Mouse (Mus musculus): Measurements from ENCODE around the gene Fmo2. TPM values are rescaled to one million over a fixed set of nuclear protein-coding genes. Genes with fewer than 3 reads are reported as not detected.
A peak's percentile ranks its signal among the peaks of the same experiment; 100 is the strongest.

Gene Fmo2
- polyA plus RNA-seq, 1 experiment from 2014 or later: 6.4 TPM

GRCm38 (mm10) chr1:162932386-162932785, 33.9 kb upstream of the Fmo2 start:
- no peak overlapping the region for H3K27ac ChIP-seq (ENCODE audit: low read length)
- no peak overlapping the region for H3K9ac ChIP-seq (ENCODE audit: low read length)
- ATAC-seq (replicated peaks; ENCODE audit: extremely low read depth, insufficient read depth, low FRiP score): no peak
- H3K9me3 ChIP-seq (replicated peaks; ENCODE audit: control insufficient read depth, low read length): no peaks in the 10 kb centered on the region
- 72% methylated on average over 4 of the region's 4 CpGs for WGBS
- no peaks in the 10 kb centered on the region for H3K4me1 ChIP-seq (ENCODE audit: control insufficient read depth, insufficient read depth, low read length)
- H3K4me3 ChIP-seq (ENCODE audit: low read length): no peak overlapping the region
- no peak overlapping the region for H3K4me2 ChIP-seq (ENCODE audit: low read depth, low read length)
- H3K27me3 ChIP-seq (ENCODE audit: control insufficient read depth, insufficient read depth, low read length): no peaks in the 10 kb centered on the region
- no peaks in the 10 kb centered on the region for H3K36me3 ChIP-seq (ENCODE audit: control insufficient read depth, insufficient read depth)

- 0 out of 2 replicates have a peak overlapping the region, but pooled peaks have one; percentile 15 for H3K27ac ChIP-seq (ENCODE audit: low read length)
- H3K9me3 ChIP-seq (replicated peaks; ENCODE audit: control insufficient read depth, low read length): no peaks in the 10 kb centered on the region
- no peaks in the 10 kb centered on the region for H3K4me1 ChIP-seq (ENCODE audit: control insufficient read depth, insufficient read depth, low read length)
- H3K4me2 ChIP-seq (ENCODE audit: low read depth, low read length): no peak overlapping the region
- H3K9ac ChIP-seq (ENCODE audit: low read length): no peak overlapping the region
- H3K27me3 ChIP-seq (ENCODE audit: control insufficient read depth, insufficient read depth, low read length): no peaks in the 10 kb centered on the region
- no peak overlapping the region for H3K4me3 ChIP-seq (ENCODE audit: low read length)
- no peaks in the 10 kb centered on the region for H3K36me3 ChIP-seq (ENCODE audit: control insufficient read depth, insufficient read depth)
- WGBS: 81% methylated on average over 5 of the region's 5 CpGs
- no peak for ATAC-seq (replicated peaks; ENCODE audit: extremely low read depth, insufficient read depth, low FRiP score)
Measured at GRCm38 (mm10) chr1:162931880-162932279, 33.4 kb upstream of the Fmo2 start.

GRCm38 (mm10) chr1:162931310-162931875, 32.9 kb upstream of the Fmo2 start:
- 62% methylated on average over 4 of the region's 4 CpGs for whole genome bisulfite sequencing
- no peak overlapping the region for H3K4me3 ChIP-seq (ENCODE audit: low read length)
- H3K9ac ChIP-seq (ENCODE audit: low read length): no peak overlapping the region
- H3K36me3 ChIP-seq (ENCODE audit: control insufficient read depth, insufficient read depth): no peaks in the 10 kb centered on the region
- H3K9me3 ChIP-seq (replicated peaks; ENCODE audit: control insufficient read depth, low read length): no peaks in the 10 kb centered on the region
- H3K27me3 ChIP-seq (ENCODE audit: control insufficient read depth, insufficient read depth, low read length): no peaks in the 10 kb centered on the region
- 0 out of 2 replicates have a peak, but pooled peaks have one; percentile 28 for ATAC-seq (replicated peaks; ENCODE audit: extremely low read depth, insufficient read depth, low FRiP score)
- H3K27ac ChIP-seq (ENCODE audit: low read length): 0 out of 2 replicates have a peak overlapping the region, but pooled peaks have one; percentile 15
- no peaks in the 10 kb centered on the region for H3K4me1 ChIP-seq (ENCODE audit: control insufficient read depth, insufficient read depth, low read length)
- H3K4me2 ChIP-seq (ENCODE audit: low read depth, low read length): no peak overlapping the region

GRCm38 (mm10) chr1:162930631-162931030, 32.1 kb upstream of the Fmo2 start:
- Histone ChIP-seq H3K36me3 (ENCODE audit: control insufficient read depth, insufficient read depth) (no peaks in the 10 kb centered on the region), H3K27me3 (ENCODE audit: control insufficient read depth, insufficient read depth, low read length) (no peaks in the 10 kb centered on the region), H3K9me3 (replicated peaks; ENCODE audit: control insufficient read depth, low read length) (no peaks in the 10 kb centered on the region), H3K9ac (ENCODE audit: low read length) (no peak overlapping the region), H3K4me1 (ENCODE audit: control insufficient read depth, insufficient read depth, low read length) (no peaks in the 10 kb centered on the region), H3K4me3 (ENCODE audit: low read length) (no peak overlapping the region), H3K27ac (ENCODE audit: low read length) (no peak overlapping the region), H3K4me2 (ENCODE audit: low read depth, low read length) (no peak overlapping the region)
- no peak for ATAC-seq (replicated peaks; ENCODE audit: extremely low read depth, insufficient read depth, low FRiP score)
- 40% methylated on average over 2 of the region's 2 CpGs for WGBS

GRCm38 (mm10) chr1:162929146-162929545, 30.6 kb upstream of the Fmo2 start:
- Histone ChIP-seq H3K27me3 (ENCODE audit: control insufficient read depth, insufficient read depth, low read length) (no peaks in the 10 kb centered on the region), H3K4me1 (ENCODE audit: control insufficient read depth, insufficient read depth, low read length) (no peaks in the 10 kb centered on the region), H3K36me3 (ENCODE audit: control insufficient read depth, insufficient read depth) (no peaks in the 10 kb centered on the region), H3K4me2 (ENCODE audit: low read depth, low read length) (no peak overlapping the region), H3K4me3 (ENCODE audit: low read length) (no peak overlapping the region), H3K9ac (ENCODE audit: low read length) (no peak overlapping the region), H3K27ac (ENCODE audit: low read length) (no peak overlapping the region), H3K9me3 (replicated peaks; ENCODE audit: control insufficient read depth, low read length) (no peaks in the 10 kb centered on the region)
- 73% methylated on average over 3 of the region's 3 CpGs for WGBS
- no peak for ATAC-seq (replicated peaks; ENCODE audit: extremely low read depth, insufficient read depth, low FRiP score)

- Histone ChIP-seq H3K9me3 (replicated peaks; ENCODE audit: control insufficient read depth, low read length) (no peaks in the 10 kb centered on the region), H3K4me3 (ENCODE audit: low read length) (no peak overlapping the region), H3K27me3 (ENCODE audit: control insufficient read depth, insufficient read depth, low read length) (no peaks in the 10 kb centered on the region), H3K4me1 (ENCODE audit: control insufficient read depth, insufficient read depth, low read length) (no peaks in the 10 kb centered on the region), H3K27ac (ENCODE audit: low read length) (no peak overlapping the region), H3K9ac (ENCODE audit: low read length) (no peak overlapping the region), H3K36me3 (ENCODE audit: control insufficient read depth, insufficient read depth) (no peaks in the 10 kb centered on the region), H3K4me2 (ENCODE audit: low read depth, low read length) (no peak overlapping the region)
- 67% methylated on average over 1 of the region's 1 CpGs for WGBS
- no peak for ATAC-seq (replicated peaks; ENCODE audit: extremely low read depth, insufficient read depth, low FRiP score)
Measured at GRCm38 (mm10) chr1:162925121-162925520, 26.6 kb upstream of the Fmo2 start.

GRCm38 (mm10) chr1:162916661-162917060, 18.1 kb upstream of the Fmo2 start:
- Histone ChIP-seq H3K9ac (ENCODE audit: low read length) (no peak overlapping the region), H3K4me3 (ENCODE audit: low read length) (no peak overlapping the region), H3K36me3 (ENCODE audit: control insufficient read depth, insufficient read depth) (no peaks in the 10 kb centered on the region), H3K9me3 (replicated peaks; ENCODE audit: control insufficient read depth, low read length) (no peaks in the 10 kb centered on the region), H3K27ac (ENCODE audit: low read length) (no peak overlapping the region), H3K4me2 (ENCODE audit: low read depth, low read length) (no peak overlapping the region), H3K27me3 (ENCODE audit: control insufficient read depth, insufficient read depth, low read length) (no peaks in the 10 kb centered on the region), H3K4me1 (ENCODE audit: control insufficient read depth, insufficient read depth, low read length) (no peaks in the 10 kb centered on the region)
- 70% methylated on average over 8 of the region's 8 CpGs for WGBS
- no peak for ATAC-seq (replicated peaks; ENCODE audit: extremely low read depth, insufficient read depth, low FRiP score)

- Histone ChIP-seq H3K4me3 (ENCODE audit: low read length) (no peak overlapping the region), H3K27ac (ENCODE audit: low read length) (no peak overlapping the region), H3K36me3 (ENCODE audit: control insufficient read depth, insufficient read depth) (no peaks in the 10 kb centered on the region), H3K9me3 (replicated peaks; ENCODE audit: control insufficient read depth, low read length) (no peaks in the 10 kb centered on the region), H3K9ac (ENCODE audit: low read length) (no peak overlapping the region), H3K27me3 (ENCODE audit: control insufficient read depth, insufficient read depth, low read length) (no peaks in the 10 kb centered on the region), H3K4me1 (ENCODE audit: control insufficient read depth, insufficient read depth, low read length) (no peaks in the 10 kb centered on the region), H3K4me2 (ENCODE audit: low read depth, low read length) (no peak overlapping the region)
- 76% methylated on average over 4 of the region's 4 CpGs for WGBS
- no peak for ATAC-seq (replicated peaks; ENCODE audit: extremely low read depth, insufficient read depth, low FRiP score)
Measured at GRCm38 (mm10) chr1:162914932-162915556, 16.5 kb upstream of the Fmo2 start.

GRCm38 (mm10) chr1:162912085-162912484, 13.6 kb upstream of the Fmo2 start:
- Histone ChIP-seq H3K9me3 (replicated peaks; ENCODE audit: control insufficient read depth, low read length) (no peaks in the 10 kb centered on the region), H3K9ac (ENCODE audit: low read length) (no peak overlapping the region), H3K4me3 (ENCODE audit: low read length) (no peak overlapping the region), H3K36me3 (ENCODE audit: control insufficient read depth, insufficient read depth) (no peaks in the 10 kb centered on the region), H3K4me1 (ENCODE audit: control insufficient read depth, insufficient read depth, low read length) (no peaks in the 10 kb centered on the region), H3K4me2 (ENCODE audit: low read depth, low read length) (no peak overlapping the region), H3K27ac (ENCODE audit: low read length) (no peak overlapping the region), H3K27me3 (ENCODE audit: control insufficient read depth, insufficient read depth, low read length) (no peaks in the 10 kb centered on the region)
- no peak for ATAC-seq (replicated peaks; ENCODE audit: extremely low read depth, insufficient read depth, low FRiP score)
